Mouse (Mus musculus): ENCODE results near the gene Cdc14a. TPM values are rescaled to one million over a fixed set of nuclear protein-coding genes. Genes with fewer than 3 reads are reported as not detected.

Cdc14a gene
- polyA plus RNA-seq, 1 experiment, result 4.7 TPM

DNA sequence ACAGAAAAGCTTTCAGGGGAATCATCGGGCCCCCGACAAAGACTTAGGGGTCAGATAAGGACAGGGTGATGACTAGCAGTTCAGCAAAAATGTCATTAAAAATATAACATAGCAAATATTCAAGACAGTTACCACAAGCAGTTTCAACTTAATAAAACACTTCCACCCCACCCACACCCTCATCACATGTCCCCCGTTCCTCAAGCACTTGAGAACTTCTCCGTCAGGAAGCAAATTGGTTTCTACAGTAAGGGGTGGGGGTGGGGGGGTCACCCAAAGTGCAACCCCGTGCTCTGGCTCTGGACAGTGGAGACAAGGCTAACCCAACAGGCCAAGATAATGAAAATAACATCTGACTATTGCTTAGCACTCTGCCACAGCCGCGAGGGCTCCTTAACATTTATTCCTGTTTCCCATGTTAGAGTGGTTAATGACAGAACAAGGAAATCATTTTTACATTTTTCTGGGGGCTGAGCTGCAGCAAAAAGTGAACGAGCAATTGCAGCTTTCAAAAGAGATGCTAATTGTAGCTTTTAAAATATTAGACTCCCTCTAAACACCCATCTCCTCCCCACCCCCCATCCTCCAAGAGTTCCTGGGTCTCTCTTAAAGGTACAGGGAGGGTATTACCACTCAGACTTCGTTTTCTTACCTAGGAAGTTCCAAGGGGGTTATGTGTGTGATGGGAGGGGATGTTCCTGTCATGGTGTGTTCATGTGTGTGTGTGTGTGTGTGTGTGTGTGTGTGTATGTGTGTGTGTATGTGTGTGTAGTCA, 133.6 kb downstream of the Cdc14a start:
- no peak overlapping the region for H3K27ac ChIP-seq (ENCODE audit: insufficient read depth, low read length)
- H3K27me3 ChIP-seq (ENCODE audit: control insufficient read depth, insufficient read depth, low read length), result no peaks in the 10 kb centered on the region

DNA sequence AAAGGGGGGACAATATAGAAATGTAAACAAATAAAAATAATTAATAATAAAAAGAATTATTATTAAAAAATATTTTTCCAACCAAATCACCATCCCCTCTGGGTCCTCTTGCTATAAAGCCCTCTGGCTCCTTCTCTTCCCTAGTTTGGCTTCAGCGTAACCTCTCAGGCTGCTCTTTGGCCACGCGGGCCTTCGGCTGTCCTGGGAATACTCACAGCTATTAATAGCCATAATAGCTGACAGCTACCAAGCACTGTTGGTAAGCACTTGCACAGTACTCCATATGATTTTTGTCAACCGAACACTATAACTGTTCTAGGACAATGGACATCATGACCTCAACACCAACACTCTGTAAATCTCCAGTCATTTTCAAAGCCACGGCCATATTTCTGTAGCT, 135.0 kb downstream of the Cdc14a start:
- 92% methylated on average over 6 of the region's 6 CpGs for WGBS
- Histone ChIP-seq H3K27ac (ENCODE audit: insufficient read depth, low read length) (no peak overlapping the region), H3K36me3 (ENCODE audit: control insufficient read depth, insufficient read depth, low read length) (peaks cover 12% of the 10 kb centered on the region), H3K4me3 (ENCODE audit: extremely low read depth, insufficient read depth, insufficient read length) (no peak overlapping the region), H3K4me1 (ENCODE audit: control insufficient read depth, insufficient read depth, insufficient read length) (no peaks in the 10 kb centered on the region), H3K27me3 (ENCODE audit: control insufficient read depth, insufficient read depth, low read length) (no peaks in the 10 kb centered on the region)
- no peak for DNase-seq (ENCODE audit: low read depth in 1 of 2, low spot score in 2 of 2)
- TF ChIP-seq POLR2A (IDR thresholded peaks at IDR 0.05; ENCODE audit: low read depth, low read length), result no peak
- no peak for TF ChIP-seq CTCF (IDR thresholded peaks at IDR 0.05; ENCODE audit: extremely low read depth, insufficient read depth, insufficient read length, insufficient replicate concordance)

More for the DNA sequence above, 133.6 kb downstream of the Cdc14a start:
- Histone ChIP-seq H3K4me3 (ENCODE audit: extremely low read depth, insufficient read depth, insufficient read length) (no peak overlapping the region), H3K4me1 (ENCODE audit: control insufficient read depth, insufficient read depth, insufficient read length) (no peaks in the 10 kb centered on the region), H3K36me3 (ENCODE audit: control insufficient read depth, insufficient read depth, low read length) (peaks cover 16% of the 10 kb centered on the region)
- TF ChIP-seq CTCF (IDR thresholded peaks at IDR 0.05; ENCODE audit: extremely low read depth, insufficient read depth, insufficient read length, insufficient replicate concordance) (no peak), POLR2A (IDR thresholded peaks at IDR 0.05; ENCODE audit: low read depth, low read length) (no peak)
- 82% methylated on average over 9 of the region's 9 CpGs for WGBS
- DNase-seq (ENCODE audit: low read depth in 1 of 2, low spot score in 2 of 2), result no peak

DNA sequence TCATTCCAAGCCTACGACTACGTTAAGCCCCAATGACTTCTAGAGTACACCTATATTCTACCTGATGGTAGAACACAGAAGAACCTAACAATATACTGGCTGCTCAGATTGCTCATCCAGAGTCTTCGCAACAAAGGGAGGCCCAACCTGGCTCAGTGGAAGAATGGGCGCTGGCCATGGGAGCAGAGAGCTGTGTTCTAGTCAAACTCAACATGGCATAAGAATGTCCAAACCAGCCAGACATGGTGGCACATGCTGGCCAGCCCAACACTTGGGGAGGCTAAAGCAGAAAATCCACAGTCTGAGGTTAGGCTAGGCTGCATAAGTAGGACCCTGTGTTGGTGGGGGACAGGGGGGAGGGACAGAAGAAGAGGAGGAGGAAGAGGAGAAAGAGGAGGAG, 139.1 kb downstream of the Cdc14a start:
- Histone ChIP-seq H3K4me3 (ENCODE audit: extremely low read depth, insufficient read depth, insufficient read length) (no peak overlapping the region), H3K27me3 (ENCODE audit: control insufficient read depth, insufficient read depth, low read length) (no peaks in the 10 kb centered on the region), H3K27ac (ENCODE audit: insufficient read depth, low read length) (no peak overlapping the region), H3K4me1 (ENCODE audit: control insufficient read depth, insufficient read depth, insufficient read length) (no peaks in the 10 kb centered on the region), H3K36me3 (ENCODE audit: control insufficient read depth, insufficient read depth, low read length) (peaks cover 4% of the 10 kb centered on the region)
- DNase-seq (ENCODE audit: low read depth in 1 of 2, low spot score in 2 of 2), result no peak
- 96% methylated on average over 4 of the region's 4 CpGs for WGBS
- TF ChIP-seq CTCF (IDR thresholded peaks at IDR 0.05; ENCODE audit: extremely low read depth, insufficient read depth, insufficient read length, insufficient replicate concordance), result no peak
- TF ChIP-seq POLR2A (IDR thresholded peaks at IDR 0.05; ENCODE audit: low read depth, low read length), result no peak

GRCm38 (mm10) chr3:116283996-116284395, 139.8 kb downstream of the Cdc14a start:
- Histone ChIP-seq H3K27ac (ENCODE audit: insufficient read depth, low read length) (no peak overlapping the region), H3K4me3 (ENCODE audit: extremely low read depth, insufficient read depth, insufficient read length) (no peak overlapping the region), H3K4me1 (ENCODE audit: control insufficient read depth, insufficient read depth, insufficient read length) (no peaks in the 10 kb centered on the region), H3K27me3 (ENCODE audit: control insufficient read depth, insufficient read depth, low read length) (no peaks in the 10 kb centered on the region), H3K36me3 (ENCODE audit: control insufficient read depth, insufficient read depth, low read length) (peaks cover 4% of the 10 kb centered on the region; the same call in 1 of the 2 replicates)
- 87% methylated on average over 2 of the region's 2 CpGs for WGBS
- DNase-seq (ENCODE audit: low read depth in 1 of 2, low spot score in 2 of 2), result no peak
- TF ChIP-seq POLR2A (IDR thresholded peaks at IDR 0.05; ENCODE audit: low read depth, low read length) (no peak), CTCF (IDR thresholded peaks at IDR 0.05; ENCODE audit: extremely low read depth, insufficient read depth, insufficient read length, insufficient replicate concordance) (no peak)

- no peak for DNase-seq (ENCODE audit: low read depth in 1 of 2, low spot score in 2 of 2)
- peaks cover 4% of the 10 kb centered on the region; the same call in 1 of the 2 replicates for H3K36me3 ChIP-seq (ENCODE audit: control insufficient read depth, insufficient read depth, low read length)
- H3K4me3 ChIP-seq (ENCODE audit: extremely low read depth, insufficient read depth, insufficient read length), result no peak overlapping the region
- no peaks in the 10 kb centered on the region for H3K4me1 ChIP-seq (ENCODE audit: control insufficient read depth, insufficient read depth, insufficient read length)
- H3K27me3 ChIP-seq (ENCODE audit: control insufficient read depth, insufficient read depth, low read length), result no peaks in the 10 kb centered on the region
- TF ChIP-seq CTCF (IDR thresholded peaks at IDR 0.05; ENCODE audit: extremely low read depth, insufficient read depth, insufficient read length, insufficient replicate concordance) (no peak), POLR2A (IDR thresholded peaks at IDR 0.05; ENCODE audit: low read depth, low read length) (no peak)
- 96% methylated on average over 6 of the region's 6 CpGs for WGBS
- H3K27ac ChIP-seq (ENCODE audit: insufficient read depth, low read length), result no peak overlapping the region
Measured at GRCm38 (mm10) chr3:116281663-116282062, 142.2 kb downstream of the Cdc14a start.

DNA sequence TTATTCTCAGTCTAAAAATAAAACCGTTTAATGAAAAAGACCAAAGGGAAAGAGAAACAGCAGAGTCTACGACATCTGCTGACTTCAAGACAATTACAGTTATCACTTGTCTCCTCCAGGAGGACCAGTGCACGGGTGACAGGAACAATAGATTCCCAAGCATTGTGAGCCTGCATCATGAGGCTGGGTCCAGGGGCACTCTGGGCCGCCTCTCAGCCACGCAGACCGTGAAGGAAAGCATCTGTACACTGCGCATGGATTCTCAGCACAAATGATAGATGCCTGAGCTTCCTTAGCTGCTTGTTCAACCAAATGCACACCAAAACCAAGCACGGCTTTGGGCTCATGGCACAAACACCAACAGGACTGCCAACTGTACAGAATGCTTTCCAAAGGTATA, 146.7 kb downstream of the Cdc14a start:
- Histone ChIP-seq H3K4me3 (ENCODE audit: extremely low read depth, insufficient read depth, insufficient read length) (no peak overlapping the region), H3K27ac (ENCODE audit: insufficient read depth, low read length) (no peak overlapping the region), H3K36me3 (ENCODE audit: control insufficient read depth, insufficient read depth, low read length) (peaks cover 5% of the 10 kb centered on the region), H3K4me1 (ENCODE audit: control insufficient read depth, insufficient read depth, insufficient read length) (no peaks in the 10 kb centered on the region), H3K27me3 (ENCODE audit: control insufficient read depth, insufficient read depth, low read length) (no peaks in the 10 kb centered on the region)
- TF ChIP-seq POLR2A (IDR thresholded peaks at IDR 0.05; ENCODE audit: low read depth, low read length), result no peak
- TF ChIP-seq CTCF (IDR thresholded peaks at IDR 0.05; ENCODE audit: extremely low read depth, insufficient read depth, insufficient read length, insufficient replicate concordance), result no peak
- DNase-seq (ENCODE audit: low read depth in 1 of 2, low spot score in 2 of 2), result no peak
- 81% methylated on average over 8 of the region's 8 CpGs for WGBS

DNA sequence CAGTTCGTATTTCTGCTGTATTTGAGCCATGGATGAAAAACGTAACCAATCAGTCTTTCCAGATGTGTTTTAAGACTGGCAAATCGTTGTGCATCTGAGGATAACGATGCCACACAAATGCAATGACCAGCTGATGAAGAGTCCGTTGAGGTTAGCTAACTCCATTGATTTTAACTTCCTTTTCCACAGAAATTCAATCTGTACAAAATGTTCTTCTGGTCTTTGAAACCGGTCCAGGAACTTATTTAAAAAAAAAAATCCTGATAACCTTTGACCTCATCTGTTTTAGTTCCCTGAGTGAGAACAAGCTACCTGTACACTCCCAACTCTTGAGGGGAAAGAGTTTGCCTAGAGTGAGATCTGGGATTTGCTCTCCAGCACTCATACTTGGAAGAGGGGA, 152.2 kb downstream of the Cdc14a start:
- WGBS, result 90% methylated on average over 6 of the region's 6 CpGs
- H3K27me3 ChIP-seq (ENCODE audit: control insufficient read depth, insufficient read depth, low read length), result no peaks in the 10 kb centered on the region
- TF ChIP-seq CTCF (IDR thresholded peaks at IDR 0.05; ENCODE audit: extremely low read depth, insufficient read depth, insufficient read length, insufficient replicate concordance), result no peak
- TF ChIP-seq POLR2A (IDR thresholded peaks at IDR 0.05; ENCODE audit: low read depth, low read length), result no peak
- H3K4me1 ChIP-seq (ENCODE audit: control insufficient read depth, insufficient read depth, insufficient read length), result no peaks in the 10 kb centered on the region
- H3K36me3 ChIP-seq (ENCODE audit: control insufficient read depth, insufficient read depth, low read length), result peaks cover 4% of the 10 kb centered on the region
- H3K27ac ChIP-seq (ENCODE audit: insufficient read depth, low read length), result no peak overlapping the region
- no peak for DNase-seq (ENCODE audit: low read depth in 1 of 2, low spot score in 2 of 2)
- H3K4me3 ChIP-seq (ENCODE audit: extremely low read depth, insufficient read depth, insufficient read length), result no peak overlapping the region
